Mouse (Mus musculus): ENCODE measurements around the gene Pigc. TPM values are rescaled to one million over a fixed set of nuclear protein-coding genes. Genes with fewer than 3 reads are reported as not detected.

Pigc gene
- total RNA-seq, 2 experiments from 2014 or later, result 13.2 to 13.6 TPM

DNA sequence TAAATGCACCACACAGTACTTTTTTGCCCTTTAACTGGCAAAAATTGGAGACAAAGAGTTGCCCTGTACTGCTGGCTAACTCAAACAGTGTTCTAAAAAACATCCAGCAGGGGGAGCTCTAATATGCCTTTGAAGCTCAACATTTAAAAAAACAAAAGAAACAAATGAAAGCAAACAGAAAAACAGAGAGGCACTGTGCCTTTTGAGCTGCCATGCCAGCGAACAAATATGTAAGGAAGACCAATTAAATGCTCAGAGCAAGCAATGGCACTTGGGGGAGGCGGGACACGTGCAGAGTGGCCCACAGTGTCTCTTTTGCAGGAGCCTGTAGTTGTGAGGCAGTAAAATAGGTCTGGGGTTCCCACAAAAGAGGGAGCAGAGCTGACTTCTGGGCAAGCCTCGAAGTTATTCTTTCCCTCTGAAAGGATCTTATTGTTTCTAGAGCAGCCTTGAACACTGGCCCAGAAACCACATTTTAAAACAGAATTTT is 30.9 kb downstream of the Pigc start:
- peak in 1 of 2 experiments; percentile 52 for DNase-seq (ENCODE audit: extremely low spot score in 1 of 2, low spot score in 2 of 2)
- H3K4me3 ChIP-seq, result no peak overlapping the region
- peak overlapping the region; percentile 61 for H3K27ac ChIP-seq
- intact Hi-C loops (cut with DNase I), result loop anchor here (2.0 kb wide), 1 partner anchor 313 kb away; no protein-coding TSS in a partner anchor
- TF ChIP-seq CTCF (IDR thresholded peaks at IDR 0.05), result peak; percentile 94

DNA sequence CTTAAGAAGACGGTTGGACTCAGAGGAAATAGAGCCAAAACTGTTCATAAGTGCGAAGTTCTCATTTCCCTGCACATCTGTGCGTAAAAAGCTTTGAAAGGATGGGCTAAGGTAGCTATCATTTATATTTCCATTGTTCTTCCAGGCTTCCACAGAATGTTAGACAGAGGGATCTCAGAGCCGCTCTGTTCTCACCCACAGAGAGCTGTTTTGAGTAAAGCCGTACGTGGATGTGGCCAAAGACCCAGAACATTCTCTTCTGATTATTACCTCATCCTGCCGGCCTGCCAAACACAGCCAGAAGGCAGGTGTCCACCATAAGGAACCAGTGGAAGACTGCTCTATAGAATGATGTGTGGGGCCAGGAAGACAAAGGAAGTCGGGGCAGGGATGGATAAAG is 32.3 kb downstream of the Pigc start:
- Histone ChIP-seq H3K27ac (no peak overlapping the region), H3K4me3 (no peak overlapping the region)
- no peak for TF ChIP-seq CTCF (IDR thresholded peaks at IDR 0.05)
- DNase-seq (ENCODE audit: extremely low spot score in 1 of 2, low spot score in 2 of 2), result no peak
- intact Hi-C loops (cut with DNase I), result no loop called here

DNA sequence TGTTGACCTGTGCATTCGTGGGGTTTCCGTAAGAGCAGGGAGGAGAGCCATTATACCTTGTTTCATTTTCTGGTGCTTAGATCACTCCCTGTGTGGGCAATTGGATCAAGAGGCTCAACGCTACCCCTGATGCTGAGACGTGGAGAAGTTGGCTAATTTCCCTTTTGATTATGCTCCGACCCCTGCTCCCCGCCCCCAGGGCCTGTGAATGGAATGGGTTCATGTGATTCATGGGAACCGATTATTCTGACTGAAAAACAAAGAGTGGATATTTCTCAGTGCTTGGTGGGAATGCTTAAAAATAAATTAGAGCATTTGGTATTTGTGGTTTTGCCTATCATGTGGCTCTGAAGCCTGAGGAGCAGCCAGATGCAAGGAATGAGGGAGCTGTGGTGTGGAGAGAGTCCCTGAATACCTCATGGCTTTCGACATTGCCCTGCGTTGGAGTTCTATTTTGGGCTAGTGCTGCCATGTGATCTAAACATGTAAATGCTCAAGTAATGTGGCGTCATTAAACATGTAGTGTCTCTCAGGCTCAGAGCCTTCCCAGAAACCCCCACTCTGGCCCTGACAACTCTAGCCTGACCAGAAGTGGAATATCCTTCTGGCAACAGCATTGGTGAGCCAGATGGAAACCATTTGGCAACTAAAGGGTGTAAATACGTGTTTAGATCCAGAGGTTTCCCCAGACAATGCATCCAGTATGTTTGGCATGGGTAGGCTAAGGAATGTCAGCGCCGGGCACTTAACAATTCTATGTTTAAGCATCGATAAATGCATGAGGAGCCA is 34.9 kb downstream of the Pigc start:
- no peak overlapping the region for H3K27ac ChIP-seq
- intact Hi-C loops (cut with DNase I), result no loop called here
- no peak for DNase-seq (ENCODE audit: extremely low spot score in 1 of 2, low spot score in 2 of 2)
- H3K4me3 ChIP-seq, result no peak overlapping the region
- no peak for TF ChIP-seq CTCF (IDR thresholded peaks at IDR 0.05)

GRCm38 (mm10) chr1:162004518-162004780 is 35.5 kb downstream of the Pigc start:
- intact Hi-C loops (cut with DNase I), result no loop called here
- DNase-seq (ENCODE audit: extremely low spot score in 1 of 2, low spot score in 2 of 2), result no peak
- no peak overlapping the region for H3K27ac ChIP-seq
- TF ChIP-seq CTCF (IDR thresholded peaks at IDR 0.05), result no peak
- no peak overlapping the region for H3K4me3 ChIP-seq

DNA sequence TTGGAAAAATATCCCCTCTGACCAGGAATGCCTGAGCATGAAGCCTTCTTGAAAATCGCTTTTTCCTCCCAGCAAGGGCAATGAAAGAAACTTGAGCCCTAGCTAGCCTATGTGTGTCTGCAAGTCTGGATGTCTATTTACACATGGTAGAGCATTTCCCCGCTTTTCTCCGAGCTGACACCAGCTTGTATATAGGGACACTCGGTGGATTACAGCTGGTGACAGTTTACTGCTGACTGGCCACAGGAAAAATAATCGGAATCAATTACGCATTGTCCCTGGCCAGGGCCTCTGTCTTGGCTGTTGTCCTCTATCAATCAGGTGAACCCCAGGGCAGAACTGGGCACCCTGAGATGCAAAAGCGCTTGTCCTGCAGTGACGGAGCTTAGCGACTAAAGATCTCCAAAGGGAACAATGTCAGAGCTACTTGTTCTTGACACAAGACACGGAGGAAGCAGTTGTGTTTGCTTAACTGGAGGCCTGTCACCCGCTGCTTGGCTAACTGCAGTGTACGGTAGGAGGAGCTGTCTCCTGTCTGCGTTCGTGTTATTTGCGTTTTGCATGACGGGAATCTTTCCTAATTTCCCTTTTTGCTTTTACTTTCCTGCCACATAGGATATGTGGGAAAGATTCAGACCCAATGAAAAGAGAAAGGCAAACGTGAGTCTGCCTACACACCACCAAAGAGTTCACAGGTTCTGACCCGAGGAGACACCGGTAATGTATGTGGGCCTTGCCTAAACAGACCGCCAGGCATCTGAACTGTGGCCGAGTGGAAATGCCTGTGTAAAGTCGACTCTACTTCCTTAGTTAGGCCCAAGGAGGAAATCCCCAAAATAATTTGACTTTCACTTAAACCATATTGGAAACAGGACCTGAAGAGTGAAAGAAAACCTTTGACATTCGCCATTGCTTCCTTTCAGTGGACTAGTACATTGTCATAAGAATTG is 36.1 kb downstream of the Pigc start:
- Histone ChIP-seq H3K4me3 (no peak overlapping the region), H3K27ac (peak overlapping the region; percentile 7; the same call in 1 of the 2 replicates)
- no peak for DNase-seq (ENCODE audit: extremely low spot score in 1 of 2, low spot score in 2 of 2)
- peak; percentile 37 for TF ChIP-seq CTCF (IDR thresholded peaks at IDR 0.05)
- intact Hi-C loops (cut with DNase I), result no loop called here

DNA sequence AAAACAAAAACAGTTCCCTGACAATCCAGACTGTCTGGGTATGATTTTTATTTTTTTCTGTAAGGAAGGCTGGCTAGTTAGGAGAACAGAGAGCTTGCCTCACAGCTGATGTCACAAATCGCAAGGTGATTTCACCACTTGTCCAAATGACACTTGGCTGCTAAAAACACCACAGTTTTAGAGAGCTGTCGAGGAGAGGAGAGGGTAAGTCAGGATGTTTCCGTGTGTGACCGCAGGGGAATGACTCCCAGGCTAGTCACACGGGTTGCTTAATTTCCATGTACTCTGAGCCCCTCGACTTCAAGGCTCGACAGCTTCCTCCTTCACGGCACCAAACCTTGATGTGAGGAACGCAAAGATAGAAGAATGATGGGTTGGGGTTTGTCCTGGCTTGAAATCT is 37.1 kb downstream of the Pigc start:
- intact Hi-C loops (cut with DNase I), result no loop called here
- H3K4me3 ChIP-seq, result no peak overlapping the region
- no peak for TF ChIP-seq CTCF (IDR thresholded peaks at IDR 0.05)
- no peak overlapping the region for H3K27ac ChIP-seq
- DNase-seq (ENCODE audit: extremely low spot score in 1 of 2, low spot score in 2 of 2), result no peak

- TF ChIP-seq CTCF (IDR thresholded peaks at IDR 0.05), result no peak
- Histone ChIP-seq H3K27ac (no peak overlapping the region), H3K4me3 (no peak overlapping the region)
- DNase-seq (ENCODE audit: extremely low spot score in 1 of 2, low spot score in 2 of 2), result no peak
- intact Hi-C loops (cut with DNase I), result no loop called here
These were observed 39.2 kb downstream of the Pigc start for GRCm38 (mm10) chr1:162008208-162008607.

- DNase-seq (ENCODE audit: extremely low spot score in 1 of 2, low spot score in 2 of 2), result no peak
- no peak overlapping the region for H3K27ac ChIP-seq
- H3K4me3 ChIP-seq, result no peak overlapping the region
- TF ChIP-seq CTCF (IDR thresholded peaks at IDR 0.05), result no peak
- intact Hi-C loops (cut with DNase I), result no loop called here
These were observed 39.7 kb downstream of the Pigc start for GRCm38 (mm10) chr1:162008631-162009067.

- no peak for TF ChIP-seq CTCF (IDR thresholded peaks at IDR 0.05)
- intact Hi-C loops (cut with DNase I), result no loop called here
These were observed 40.1 kb downstream of the Pigc start for GRCm38 (mm10) chr1:162009086-162009485.

DNA sequence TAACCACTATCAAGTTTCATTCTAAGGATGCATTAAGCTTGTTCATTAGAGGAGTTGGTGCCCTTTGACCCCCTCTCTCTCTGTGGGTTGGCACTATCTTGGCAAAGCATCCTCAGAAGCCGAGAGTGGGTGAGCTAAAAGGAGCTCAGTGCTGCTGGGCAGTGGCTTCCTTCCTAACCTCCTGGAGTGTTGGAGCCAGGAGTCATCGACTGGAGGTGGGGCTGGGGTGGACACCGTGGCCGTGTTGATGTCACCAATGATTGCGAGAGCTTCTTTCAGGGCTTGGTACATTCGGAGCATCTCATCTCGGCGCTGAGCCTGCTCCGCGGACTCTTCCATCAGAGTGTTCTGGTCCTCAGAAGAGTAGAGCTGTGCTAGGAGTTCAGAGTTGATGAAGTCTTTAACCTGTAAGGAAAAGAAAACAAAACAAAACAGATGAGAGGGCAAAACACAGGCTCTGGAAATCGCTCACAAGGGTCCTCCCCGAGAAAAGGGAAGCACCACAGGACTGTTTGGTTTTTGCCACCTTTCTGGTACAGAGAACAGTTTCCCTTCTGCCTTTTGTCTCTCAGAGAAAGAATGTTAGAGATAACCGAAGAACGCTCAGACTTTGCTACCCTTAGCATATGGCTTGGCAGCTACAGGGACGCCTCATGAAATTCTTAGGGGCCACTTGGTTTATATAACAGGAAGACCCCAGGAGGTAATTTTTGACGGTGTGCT is 42.7 kb downstream of the Pigc start:
- H3K27ac ChIP-seq, result no peak overlapping the region
- no peak overlapping the region for H3K4me3 ChIP-seq
- TF ChIP-seq CTCF (IDR thresholded peaks at IDR 0.05), result no peak
- DNase-seq (ENCODE audit: extremely low spot score in 1 of 2, low spot score in 2 of 2), result no peak
- intact Hi-C loops (cut with DNase I), result no loop called here

More at GRCm38 (mm10) chr1:162009086-162009485, 40.1 kb downstream of the Pigc start:
- H3K27ac ChIP-seq, result no peak overlapping the region
- H3K4me3 ChIP-seq, result no peak overlapping the region
- no peak for DNase-seq (ENCODE audit: extremely low spot score in 1 of 2, low spot score in 2 of 2)

DNA sequence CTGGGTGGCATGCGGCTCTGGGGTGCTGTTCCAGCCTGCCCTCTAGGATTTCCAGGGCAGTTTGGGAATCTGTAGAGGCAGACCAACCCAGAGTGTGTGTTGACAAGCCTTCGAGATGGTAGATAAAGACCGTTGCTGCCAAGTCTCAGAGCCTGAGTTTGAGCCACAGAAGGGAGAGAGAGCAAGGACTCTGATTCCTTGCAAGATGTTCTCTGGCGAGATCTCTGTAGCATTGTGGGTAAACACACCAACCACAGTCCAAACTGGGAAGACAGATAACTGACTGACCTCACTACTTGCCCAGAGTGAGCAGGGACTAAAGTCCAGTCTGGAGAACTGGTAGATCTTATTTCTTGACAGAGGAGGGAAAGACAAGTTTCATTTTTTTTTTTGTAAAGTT is 44.6 kb downstream of the Pigc start:
- DNase-seq (ENCODE audit: extremely low spot score in 1 of 2, low spot score in 2 of 2), result no peak
- Histone ChIP-seq H3K27ac (no peak overlapping the region), H3K4me3 (no peak overlapping the region)
- no peak for TF ChIP-seq CTCF (IDR thresholded peaks at IDR 0.05)
- intact Hi-C loops (cut with DNase I), result no loop called here
